Mouse (Mus musculus): ENCODE results near the gene Acot4.
"Not testable (repeated sequence)": the region's sequence is repeated elsewhere in the genome, so short reads cannot be mapped to it uniquely, and the experiment has no call there.

DNA sequence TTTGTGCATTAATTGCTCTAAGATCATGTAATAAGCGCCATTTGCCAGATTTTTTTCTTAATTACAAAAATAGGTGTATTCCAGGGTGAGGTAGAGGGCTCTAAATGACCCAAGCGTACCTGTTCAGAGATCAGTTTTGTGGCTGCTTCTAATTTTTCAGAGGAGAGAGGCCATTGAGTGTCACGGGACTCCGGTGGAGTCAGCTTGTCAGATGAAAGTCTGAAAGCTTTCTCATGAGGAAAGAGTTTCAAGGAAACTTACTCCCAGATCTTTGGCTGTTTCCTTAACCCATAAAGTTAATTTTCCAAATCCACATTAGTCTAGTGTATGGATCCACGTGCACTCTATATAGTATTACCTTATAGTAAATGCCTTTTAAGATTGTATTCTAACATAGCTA is 56.5 kb downstream of the Acot4 start:
- TF ChIP-seq CTCF, EP300 (IDR thresholded peaks at IDR 0.05; ENCODE audit: low read depth): not testable (repeated sequence)

All from heart, postnatal 0 days (tissue).